Mouse (Mus musculus): ENCODE measurements around the gene Mdm2. TPM values are rescaled to one million over a fixed set of nuclear protein-coding genes. Genes with fewer than 3 reads are reported as not detected.

The Mdm2 gene
- total and polyA plus RNA-seq, 2 experiments, result 18.2 to 24.6 TPM

GRCm38 (mm10) chr10:117659819-117660218, 50.7 kb downstream of the Mdm2 start:
- no peaks in the 10 kb centered on the region for H3K27me3 ChIP-seq (ENCODE audit: control insufficient read depth, insufficient read depth, low read length)
- peaks cover 5% of the 10 kb centered on the region for H3K4me1 ChIP-seq (ENCODE audit: control insufficient read depth, insufficient read depth, low read length)
- H3K9ac ChIP-seq (ENCODE audit: low read depth, low read length), result no peak overlapping the region
- DNase-seq (ENCODE audit: extremely low read depth, low read depth, low spot score), result no peak
- no peaks in the 10 kb centered on the region for H3K36me3 ChIP-seq (ENCODE audit: control insufficient read depth, insufficient read depth, low read length)
- no peak overlapping the region for H3K27ac ChIP-seq (replicated peaks; ENCODE audit: insufficient read depth, low read depth, low read length)
- no peaks in the 10 kb centered on the region for H3K79me2 ChIP-seq (ENCODE audit: control insufficient read depth, insufficient read depth, low read length)
- H3K4me3 ChIP-seq (ENCODE audit: insufficient read depth, low read depth, low read length), result no peak overlapping the region
- TF ChIP-seq POLR2A (IDR thresholded peaks at IDR 0.05; ENCODE audit: extremely low read depth, insufficient read depth, low read length), result no peak
- TF ChIP-seq CTCF (IDR thresholded peaks at IDR 0.05; ENCODE audit: low read depth, low read length), result no peak
- 84% methylated on average over 11 of the region's 11 CpGs for WGBS

DNA sequence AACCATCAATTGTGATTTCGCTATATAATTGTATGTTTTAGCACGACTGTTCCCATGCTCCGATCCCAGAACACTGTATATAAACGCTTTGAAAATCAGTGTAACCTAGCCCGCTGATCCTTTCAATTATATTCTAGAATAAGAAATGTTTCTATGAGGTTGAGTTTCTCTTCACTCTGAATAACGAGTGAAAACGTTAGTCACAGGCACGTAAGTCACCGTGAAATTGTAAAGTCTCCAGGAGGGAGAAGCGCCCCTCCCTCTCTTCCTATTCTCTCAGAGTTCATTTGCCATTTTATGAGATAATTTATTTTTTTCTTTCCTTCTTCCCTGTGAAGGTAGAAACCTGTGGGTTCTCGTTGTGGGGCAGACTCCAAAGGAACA, 51.1 kb downstream of the Mdm2 start:
- Histone ChIP-seq H3K27ac (replicated peaks; ENCODE audit: insufficient read depth, low read depth, low read length) (no peak overlapping the region), H3K27me3 (ENCODE audit: control insufficient read depth, insufficient read depth, low read length) (no peaks in the 10 kb centered on the region), H3K36me3 (ENCODE audit: control insufficient read depth, insufficient read depth, low read length) (no peaks in the 10 kb centered on the region), H3K4me3 (ENCODE audit: insufficient read depth, low read depth, low read length) (no peak overlapping the region), H3K9ac (ENCODE audit: low read depth, low read length) (no peak overlapping the region), H3K79me2 (ENCODE audit: control insufficient read depth, insufficient read depth, low read length) (no peaks in the 10 kb centered on the region), H3K4me1 (ENCODE audit: control insufficient read depth, insufficient read depth, low read length) (peaks cover 6% of the 10 kb centered on the region)
- 88% methylated on average over 11 of the region's 11 CpGs for WGBS
- TF ChIP-seq POLR2A (IDR thresholded peaks at IDR 0.05; ENCODE audit: extremely low read depth, insufficient read depth, low read length) (no peak), CTCF (IDR thresholded peaks at IDR 0.05; ENCODE audit: low read depth, low read length) (no peak)
- DNase-seq (ENCODE audit: extremely low read depth, low read depth, low spot score), result no peak

GRCm38 (mm10) chr10:117658522-117659429, 51.8 kb downstream of the Mdm2 start:
- WGBS, result 93% methylated on average over 14 of the region's 14 CpGs
- no peak for DNase-seq (ENCODE audit: extremely low read depth, low read depth, low spot score)
- Histone ChIP-seq H3K4me1 (ENCODE audit: control insufficient read depth, insufficient read depth, low read length) (peaks cover 7% of the 10 kb centered on the region), H3K27ac (replicated peaks; ENCODE audit: insufficient read depth, low read depth, low read length) (no peak overlapping the region), H3K36me3 (ENCODE audit: control insufficient read depth, insufficient read depth, low read length) (no peaks in the 10 kb centered on the region), H3K27me3 (ENCODE audit: control insufficient read depth, insufficient read depth, low read length) (no peaks in the 10 kb centered on the region), H3K9ac (ENCODE audit: low read depth, low read length) (no peak overlapping the region), H3K4me3 (ENCODE audit: insufficient read depth, low read depth, low read length) (no peak overlapping the region), H3K79me2 (ENCODE audit: control insufficient read depth, insufficient read depth, low read length) (no peaks in the 10 kb centered on the region)
- TF ChIP-seq POLR2A (IDR thresholded peaks at IDR 0.05; ENCODE audit: extremely low read depth, insufficient read depth, low read length) (no peak), CTCF (IDR thresholded peaks at IDR 0.05; ENCODE audit: low read depth, low read length) (no peak)

GRCm38 (mm10) chr10:117657659-117658306, 52.8 kb downstream of the Mdm2 start:
- Histone ChIP-seq H3K36me3 (ENCODE audit: control insufficient read depth, insufficient read depth, low read length) (no peaks in the 10 kb centered on the region), H3K79me2 (ENCODE audit: control insufficient read depth, insufficient read depth, low read length) (no peaks in the 10 kb centered on the region), H3K9ac (ENCODE audit: low read depth, low read length) (no peak overlapping the region), H3K27me3 (ENCODE audit: control insufficient read depth, insufficient read depth, low read length) (no peaks in the 10 kb centered on the region), H3K4me3 (ENCODE audit: insufficient read depth, low read depth, low read length) (no peak overlapping the region), H3K4me1 (ENCODE audit: control insufficient read depth, insufficient read depth, low read length) (peaks cover 5% of the 10 kb centered on the region), H3K27ac (replicated peaks; ENCODE audit: insufficient read depth, low read depth, low read length) (no peak overlapping the region)
- no peak for DNase-seq (ENCODE audit: extremely low read depth, low read depth, low spot score)
- no peak for TF ChIP-seq POLR2A (IDR thresholded peaks at IDR 0.05; ENCODE audit: extremely low read depth, insufficient read depth, low read length)
- no peak for TF ChIP-seq CTCF (IDR thresholded peaks at IDR 0.05; ENCODE audit: low read depth, low read length)
- WGBS, result 90% methylated on average over 3 of the region's 3 CpGs

GRCm38 (mm10) chr10:117656985-117657658, 53.4 kb downstream of the Mdm2 start:
- 84% methylated on average over 7 of the region's 7 CpGs for WGBS
- no peak for DNase-seq (ENCODE audit: extremely low read depth, low read depth, low spot score)
- Histone ChIP-seq H3K27ac (replicated peaks; ENCODE audit: insufficient read depth, low read depth, low read length) (no peak overlapping the region), H3K27me3 (ENCODE audit: control insufficient read depth, insufficient read depth, low read length) (no peaks in the 10 kb centered on the region), H3K4me3 (ENCODE audit: insufficient read depth, low read depth, low read length) (no peak overlapping the region), H3K36me3 (ENCODE audit: control insufficient read depth, insufficient read depth, low read length) (no peaks in the 10 kb centered on the region), H3K79me2 (ENCODE audit: control insufficient read depth, insufficient read depth, low read length) (no peaks in the 10 kb centered on the region), H3K4me1 (ENCODE audit: control insufficient read depth, insufficient read depth, low read length) (peaks cover 5% of the 10 kb centered on the region), H3K9ac (ENCODE audit: low read depth, low read length) (no peak overlapping the region)
- no peak for TF ChIP-seq POLR2A (IDR thresholded peaks at IDR 0.05; ENCODE audit: extremely low read depth, insufficient read depth, low read length)
- TF ChIP-seq CTCF (IDR thresholded peaks at IDR 0.05; ENCODE audit: low read depth, low read length), result no peak
